Mouse (Mus musculus) bone marrow macrophage, adult 2 months (primary cell): ENCODE measurements around the gene Supt20.

Experiments
- CTCF ChIP-seq: IDR thresholded peaks from 2 replicates; pipeline ENCODE4 v1.5.1; 2012; ENCODE audit warnings: low read depth, mild to moderate bottlenecking, low read length, moderate library complexity
- POLR2A ChIP-seq: IDR thresholded peaks from 2 replicates; pipeline ENCODE4 v1.6.1; 2012; ENCODE audit warnings: mild to moderate bottlenecking, low read depth, low read length, borderline replicate concordance

DNA sequence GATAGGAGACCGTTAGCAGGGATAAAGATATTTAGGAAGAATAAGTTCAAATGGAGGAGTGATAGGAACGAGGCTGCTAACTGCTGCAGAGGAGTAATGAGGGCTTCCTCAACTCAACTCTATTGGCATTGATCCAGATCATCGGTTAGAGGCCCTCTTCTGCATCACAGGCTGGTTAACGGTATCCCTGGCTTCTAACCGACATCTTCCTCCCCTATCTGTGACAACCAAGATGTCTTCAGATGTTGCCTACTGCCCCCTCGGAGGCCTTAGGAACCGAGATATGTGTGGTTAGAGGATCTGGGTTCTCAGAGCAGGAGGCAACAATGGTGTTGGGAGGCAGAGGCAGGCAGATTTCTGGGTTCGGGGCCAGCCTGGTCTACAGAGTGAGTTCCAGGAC is 76.0 kb downstream of the Supt20 start:
- TF ChIP-seq POLR2A (no peak), CTCF (no peak)
